Mouse (Mus musculus) C2C12 (cell line): ENCODE data around the gene Atf4. TPM values are rescaled to one million over a fixed set of nuclear protein-coding genes. Genes with fewer than 3 reads are reported as not detected.

ENCODE experiments used
- H3K27me3 ChIP-seq: one replicate; pipeline ENCODE4 v1.6.1; 2011; ENCODE audit not compliant: control insufficient read depth, insufficient read depth, insufficient read length
- H3K36me3 ChIP-seq: one replicate; pipeline ENCODE4 v1.6.1; 2011; ENCODE audit not compliant: control insufficient read depth, insufficient read depth
- H3K4me3 ChIP-seq: one replicate; pipeline ENCODE4 v1.5.1; 2011; ENCODE audit warnings: mild to moderate bottlenecking, control low read depth; ENCODE audit not compliant: poor library complexity, insufficient read depth, severe bottlenecking
- H3K79me2 ChIP-seq: one replicate; pipeline ENCODE4 v1.6.1; 2011; ENCODE audit not compliant: control insufficient read depth, insufficient read depth
- H3K79me3 ChIP-seq: one replicate; pipeline ENCODE4 v1.6.1; 2011; ENCODE audit warnings: low read depth, control low read depth
- H3ac ChIP-seq: one replicate; pipeline ENCODE3; 2011; ENCODE audit warnings: low read depth; ENCODE audit not compliant: control insufficient read depth, insufficient read length
- CEBPB ChIP-seq: IDR thresholded peaks from one replicate; pipeline ENCODE4 v1.6.1; 2011; ENCODE audit warnings: low read depth, mild to moderate bottlenecking, control low read depth, moderate library complexity
- CTCF ChIP-seq: IDR thresholded peaks from one replicate; pipeline ENCODE4 v1.5.1; 2011; ENCODE audit not compliant: control insufficient read depth, insufficient read depth, insufficient read length
- FOSL1 ChIP-seq: IDR thresholded peaks from one replicate; pipeline ENCODE4 v1.8.0; 2011; ENCODE audit warnings: mild to moderate bottlenecking, low read length; ENCODE audit not compliant: poor library complexity, insufficient read depth, severe bottlenecking
- MAX ChIP-seq: IDR thresholded peaks from one replicate; pipeline ENCODE4 v1.6.1; 2011; ENCODE audit warnings: mild to moderate bottlenecking, control low read depth
- MYOD1 ChIP-seq: IDR thresholded peaks from one replicate; pipeline ENCODE4 v1.6.1; 2011; ENCODE audit warnings: low read depth; ENCODE audit not compliant: control insufficient read depth, insufficient read length
- MYOG ChIP-seq: IDR thresholded peaks from one replicate; pipeline ENCODE4 v1.6.1; 2011; ENCODE audit not compliant: control insufficient read depth, insufficient read length; ENCODE audit errors: extremely low read depth
- USF1 ChIP-seq: IDR thresholded peaks from one replicate; pipeline ENCODE4 v1.6.1; 2011; ENCODE audit warnings: low read depth, mild to moderate bottlenecking, control low read depth, moderate library complexity
- polyA plus RNA-seq: library from polyadenylated mRNA; unstranded; fragments of >200 nt; fragmentation: generic; extraction: Trizol; gene quantifications from one replicate; pipeline ENCODE4 v1.2.1, GENCODE M21; 2012; ENCODE audit warnings: missing spikeins

The Atf4 gene
- polyA plus RNA-seq, 1 experiment: 507 TPM

DNA sequence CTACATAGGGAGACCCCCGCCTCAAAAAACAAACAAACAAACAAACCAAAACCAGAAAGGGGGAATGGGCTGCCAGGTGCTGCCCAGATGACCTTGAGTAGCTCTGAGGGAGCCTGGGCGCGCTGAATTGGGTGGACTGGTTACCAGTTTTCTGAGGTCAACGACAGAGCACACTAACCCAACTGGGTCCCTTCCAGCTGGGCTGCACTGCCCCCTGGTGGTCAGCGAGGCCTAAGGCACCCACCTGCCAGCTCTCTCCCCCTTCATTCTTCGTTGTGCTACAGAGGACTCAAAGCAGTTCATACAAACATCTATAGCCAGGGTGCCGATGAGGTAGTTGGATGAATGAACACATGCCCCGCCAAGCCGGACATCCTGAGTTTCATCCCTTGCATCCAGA is 29.8 kb upstream of the Atf4 start:
- peak; percentile 89 for TF ChIP-seq CTCF
- TF ChIP-seq MYOD1: no peak
- no peaks in the 10 kb centered on the region for H3K27me3 ChIP-seq
- H3K79me2 ChIP-seq: no peaks in the 10 kb centered on the region
- no peaks in the 10 kb centered on the region for H3K79me3 ChIP-seq
- H3K36me3 ChIP-seq: no peaks in the 10 kb centered on the region
- no peak overlapping the region for H3K4me3 ChIP-seq
- no peak overlapping the region for H3ac ChIP-seq

DNA sequence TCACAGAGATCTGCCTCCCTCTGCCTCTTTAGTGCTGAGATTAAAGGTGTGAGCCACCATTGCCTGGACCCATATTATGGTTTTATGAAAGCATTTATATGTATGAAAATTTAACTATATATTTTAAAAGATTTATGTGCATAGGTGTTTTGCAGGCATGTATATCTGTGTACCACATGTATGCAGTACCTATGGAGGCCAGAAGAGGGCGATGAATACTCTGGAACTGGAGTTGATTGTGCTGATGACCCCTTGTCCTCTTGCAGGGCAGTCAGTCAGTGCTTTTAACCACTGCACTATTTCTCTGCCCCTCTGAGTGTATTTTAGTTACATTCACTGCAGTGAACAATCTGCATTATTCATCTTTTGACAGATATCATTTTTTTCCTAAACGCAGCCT is 29.2 kb upstream of the Atf4 start:
- Histone ChIP-seq H3K36me3 (no peaks in the 10 kb centered on the region), H3K79me2 (no peaks in the 10 kb centered on the region), H3ac (no peak overlapping the region), H3K79me3 (no peaks in the 10 kb centered on the region), H3K27me3 (no peaks in the 10 kb centered on the region), H3K4me3 (no peak overlapping the region)
- no peak for TF ChIP-seq CEBPB
- no peak for TF ChIP-seq MYOG
- TF ChIP-seq MAX: no peak
- TF ChIP-seq FOSL1: no peak
- no peak for TF ChIP-seq USF1
- TF ChIP-seq CTCF: no peak
- TF ChIP-seq MYOD1: no peak

DNA sequence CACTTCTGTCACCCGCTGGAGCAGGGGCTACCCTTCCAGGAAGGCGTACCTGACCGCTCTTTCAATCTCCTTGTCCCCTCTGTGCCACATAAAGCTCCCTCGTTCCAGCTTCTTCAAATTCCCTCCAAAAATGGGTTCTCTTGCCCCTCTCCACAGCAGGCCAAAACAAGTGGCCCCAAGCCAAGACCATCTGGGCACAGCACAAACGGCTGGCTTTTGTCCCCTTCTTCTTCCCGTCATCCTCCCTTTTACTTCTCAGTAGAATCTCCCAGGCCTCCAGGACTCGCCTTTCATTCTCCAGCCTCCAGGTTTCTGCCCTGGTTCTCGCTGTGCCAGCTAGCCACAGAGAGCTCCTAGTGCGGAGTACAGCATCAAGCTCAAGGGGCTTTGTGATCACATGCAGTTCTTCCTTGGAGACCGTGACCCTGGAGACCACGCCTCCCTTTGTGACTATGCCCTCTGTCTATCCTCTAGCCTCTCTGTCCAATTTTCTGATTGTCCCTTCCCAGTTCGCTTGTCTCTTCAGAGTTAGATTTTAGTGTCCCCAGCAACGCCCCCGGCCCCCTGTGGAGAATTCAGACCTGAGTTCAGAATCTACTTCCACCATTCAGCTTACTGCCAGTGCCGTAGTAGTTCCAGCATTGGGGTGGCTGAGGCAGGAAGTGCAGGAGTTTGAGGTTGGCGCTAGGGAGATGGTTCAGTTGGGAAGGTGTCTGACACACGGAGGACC is 26.7 kb upstream of the Atf4 start:
- Histone ChIP-seq H3K27me3 (no peaks in the 10 kb centered on the region), H3K79me3 (no peaks in the 10 kb centered on the region), H3K36me3 (no peaks in the 10 kb centered on the region), H3ac (no peak overlapping the region), H3K79me2 (no peaks in the 10 kb centered on the region), H3K4me3 (no peak overlapping the region)
- TF ChIP-seq MYOG (no peak), CEBPB (no peak), MYOD1 (no peak), MAX (no peak), CTCF (no peak), USF1 (no peak), FOSL1 (no peak)

DNA sequence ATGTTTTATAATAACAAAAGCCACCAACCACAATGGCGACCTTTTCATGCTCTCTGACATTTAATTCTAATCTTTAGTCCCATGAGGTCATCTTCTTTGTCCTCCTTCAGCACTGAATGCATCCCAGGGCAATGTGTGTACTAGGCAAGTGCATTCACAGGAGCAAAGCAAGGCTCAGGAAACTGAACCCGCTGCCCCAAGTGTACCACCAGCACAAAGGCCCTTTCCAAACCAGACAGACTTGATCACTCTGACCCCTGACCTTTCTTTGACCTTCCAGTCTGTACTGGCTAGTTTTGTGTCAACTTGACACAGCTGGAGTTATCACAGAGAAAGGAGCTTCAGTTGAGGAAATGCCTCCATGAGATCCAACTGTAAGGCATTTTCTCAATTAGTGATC is 22.7 kb upstream of the Atf4 start:
- H3K27me3 ChIP-seq: no peaks in the 10 kb centered on the region
- peaks cover 35% of the 10 kb centered on the region for H3K79me2 ChIP-seq
- no peak overlapping the region for H3ac ChIP-seq
- H3K36me3 ChIP-seq: peaks cover 23% of the 10 kb centered on the region
- peaks cover 29% of the 10 kb centered on the region for H3K79me3 ChIP-seq
- no peak for TF ChIP-seq MYOG
- no peak for TF ChIP-seq MAX
- no peak for TF ChIP-seq FOSL1
- TF ChIP-seq USF1: no peak
- TF ChIP-seq CEBPB: no peak
- TF ChIP-seq MYOD1: no peak
- TF ChIP-seq CTCF: no peak
- H3K4me3 ChIP-seq: no peak overlapping the region

DNA sequence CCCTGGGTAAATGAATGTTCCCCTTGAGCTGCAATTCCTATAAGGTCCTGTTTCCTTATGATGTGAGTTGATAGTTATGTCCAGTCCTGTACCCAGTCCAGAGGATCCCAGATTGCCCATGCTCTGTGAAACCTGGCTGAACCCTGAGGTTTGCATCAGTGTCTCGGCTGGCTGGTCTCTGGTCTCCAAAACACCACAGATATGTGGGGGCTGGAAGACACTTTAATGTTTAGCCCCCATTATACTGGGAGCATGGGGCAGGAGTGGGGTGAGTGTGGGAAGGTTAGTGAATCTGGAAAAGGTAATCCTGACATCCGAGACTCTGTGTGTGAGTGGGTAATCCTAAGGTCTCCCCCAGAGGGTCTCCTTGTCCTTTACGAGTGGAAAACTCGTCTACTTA is 21.9 kb upstream of the Atf4 start:
- peaks cover 30% of the 10 kb centered on the region for H3K36me3 ChIP-seq
- H3K79me2 ChIP-seq: peaks cover 42% of the 10 kb centered on the region
- H3K4me3 ChIP-seq: peak overlapping the region; percentile 100
- no peaks in the 10 kb centered on the region for H3K27me3 ChIP-seq
- TF ChIP-seq MAX (no peak), MYOG (no peak), USF1 (no peak), FOSL1 (no peak), CEBPB (no peak), MYOD1 (no peak), CTCF (no peak)
- peak overlapping the region; percentile 13 for H3ac ChIP-seq
- H3K79me3 ChIP-seq: peaks cover 31% of the 10 kb centered on the region

DNA sequence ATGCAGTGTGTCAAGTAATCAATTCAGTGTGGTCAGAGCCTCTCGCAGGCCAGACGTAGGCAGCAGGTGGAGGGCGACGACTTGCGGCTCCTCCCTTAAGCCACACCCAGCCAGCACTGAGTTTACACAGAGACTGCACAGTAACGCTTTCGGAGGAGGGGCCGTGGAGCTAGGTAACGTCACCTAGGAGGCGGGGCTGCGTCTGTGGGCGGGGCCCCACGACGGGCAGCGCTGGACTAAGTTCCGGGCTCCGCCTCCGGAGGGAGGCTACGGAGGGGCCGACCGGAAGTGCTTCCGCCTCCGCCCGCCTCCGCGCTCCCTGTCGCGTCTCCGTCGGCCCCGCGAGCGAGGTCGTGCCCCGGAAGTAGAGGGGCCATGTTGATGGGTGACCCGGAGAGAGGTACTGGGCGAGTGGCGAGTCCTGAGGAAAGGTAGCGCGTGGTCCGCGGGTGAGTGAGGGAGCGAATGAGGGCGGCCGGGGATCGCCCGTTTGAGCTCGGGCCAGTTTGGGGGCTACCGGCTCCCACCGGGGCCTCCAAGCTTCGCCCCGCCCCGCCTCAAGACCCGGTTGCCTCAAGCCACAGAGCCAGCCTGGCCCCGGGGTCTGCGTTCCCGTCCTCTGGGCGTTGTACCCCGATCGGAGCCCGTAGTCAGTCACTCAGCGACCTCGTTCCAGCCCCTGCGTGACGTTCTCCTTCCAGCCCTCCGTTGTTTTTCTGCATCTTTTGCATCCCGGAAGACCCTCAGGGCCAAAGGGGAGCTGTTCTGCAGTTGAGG is 21.1 kb upstream of the Atf4 start, which contains the start of gene Mief1:
Gene Mief1 (plus strand): TSS at position 286 of the 777 bp plus-strand sequence.
- Histone ChIP-seq H3K4me3 (peak within 1 kb of the TSS; percentile 100), H3ac (peak within 1 kb of the TSS; percentile 96), H3K79me3 (peaks cover 33% of the 10 kb centered on the region), H3K79me2 (peaks cover 51% of the 10 kb centered on the region), H3K36me3 (peaks cover 39% of the 10 kb centered on the region), H3K27me3 (no peaks in the 10 kb centered on the region)
- TF ChIP-seq MAX: peak; percentile 45
- no peak for TF ChIP-seq USF1
- peak; percentile 34 for TF ChIP-seq MYOD1
- TF ChIP-seq CEBPB: no peak
